Mouse (Mus musculus) stomach, postnatal 0 days (tissue): ENCODE measurements around the gene Slc47a2. TPM values are rescaled to one million over a fixed set of nuclear protein-coding genes. Genes with fewer than 3 reads are reported as not detected.
A peak's percentile ranks its signal among the peaks of the same experiment; 100 is the strongest.

Source experiments
- ATAC-seq: fragments of 200-750 bp; cut with Nextera tagmentation; 2 replicates; pipeline ENCODE4 v1.8.0; 2017; ENCODE audit not compliant: low FRiP score, low TSS enrichment
- DNase-seq: peaks from one replicate; pipeline ENCODE4 v3.0.0-alpha.2; 2016; ENCODE audit warnings: low spot score
- H3K27ac ChIP-seq: fragments of 300-500 bp; sonication (generic); replicated peaks from 2 replicates; pipeline ENCODE4 v1.5.1; 2014; ENCODE audit warnings: mild to moderate bottlenecking, control low read depth
- H3K27me3 ChIP-seq: fragments of 300-500 bp; sonication (generic); 2 replicates; pipeline ENCODE4 v1.6.1; 2014; ENCODE audit warnings: low read length; ENCODE audit not compliant: control insufficient read depth, insufficient read depth
- H3K36me3 ChIP-seq: fragments of 300-500 bp; sonication (generic); 2 replicates; pipeline ENCODE4 v1.6.1; 2014; ENCODE audit warnings: low read length, mixed read lengths; ENCODE audit not compliant: control insufficient read depth, insufficient read depth
- H3K4me1 ChIP-seq: fragments of 300-500 bp; sonication (generic); replicated peaks from 2 replicates; pipeline ENCODE4 v1.6.1; 2014; ENCODE audit warnings: antibody characterized with exemption; ENCODE audit not compliant: control insufficient read depth, insufficient read depth
- H3K4me2 ChIP-seq: fragments of 300-500 bp; sonication (generic); replicated peaks from 2 replicates; pipeline ENCODE4 v1.6.1; 2014; ENCODE audit warnings: low read depth, mild to moderate bottlenecking, control low read depth, moderate library complexity
- H3K4me3 ChIP-seq: fragments of 300-500 bp; sonication (generic); 2 replicates; pipeline ENCODE4 v1.5.1; 2014; ENCODE audit warnings: low read depth, low read length, control low read depth
- H3K9ac ChIP-seq: fragments of 300-500 bp; sonication (generic); 2 replicates; pipeline ENCODE4 v1.6.1; 2014; ENCODE audit warnings: mild to moderate bottlenecking, low read length, control low read depth, mixed read lengths
- H3K9me3 ChIP-seq: fragments of 300-500 bp; sonication (generic); 2 replicates; pipeline ENCODE4 v1.6.1; 2016; ENCODE audit warnings: low read length; ENCODE audit not compliant: control insufficient read depth
- CTCF ChIP-seq: IDR thresholded peaks from 2 replicates; pipeline ENCODE4 v1.5.1; 2016; ENCODE audit warnings: antibody characterized with exemption, low read depth, mild to moderate bottlenecking, moderate library complexity
- EP300 ChIP-seq: optimal IDR thresholded peaks from 2 replicates; pipeline ENCODE3; 2016; ENCODE audit warnings: antibody characterized with exemption
- WGBS: fragments of 180-500 bp; shearing (Covaris S2); extraction: QIAGEN DNeasy Blood & Tissue Kit; methylation state at CpG from one replicate; pipeline ENCODE4 v1.1.7; 2014; 5-methylcytosine and 5-hydroxymethylcytosine counted together
- polyA plus RNA-seq: library from polyadenylated mRNA; unstranded; fragments of >200 nt; fragmentation: Nextera tagmentation; extraction: Ambion mirVana; gene quantifications from 2 replicates; pipeline ENCODE4 v1.2.1, GENCODE M21; 2015

Gene Slc47a2
- polyA plus RNA-seq, 1 experiment from 2014 or later: 0.29 TPM

DNA sequence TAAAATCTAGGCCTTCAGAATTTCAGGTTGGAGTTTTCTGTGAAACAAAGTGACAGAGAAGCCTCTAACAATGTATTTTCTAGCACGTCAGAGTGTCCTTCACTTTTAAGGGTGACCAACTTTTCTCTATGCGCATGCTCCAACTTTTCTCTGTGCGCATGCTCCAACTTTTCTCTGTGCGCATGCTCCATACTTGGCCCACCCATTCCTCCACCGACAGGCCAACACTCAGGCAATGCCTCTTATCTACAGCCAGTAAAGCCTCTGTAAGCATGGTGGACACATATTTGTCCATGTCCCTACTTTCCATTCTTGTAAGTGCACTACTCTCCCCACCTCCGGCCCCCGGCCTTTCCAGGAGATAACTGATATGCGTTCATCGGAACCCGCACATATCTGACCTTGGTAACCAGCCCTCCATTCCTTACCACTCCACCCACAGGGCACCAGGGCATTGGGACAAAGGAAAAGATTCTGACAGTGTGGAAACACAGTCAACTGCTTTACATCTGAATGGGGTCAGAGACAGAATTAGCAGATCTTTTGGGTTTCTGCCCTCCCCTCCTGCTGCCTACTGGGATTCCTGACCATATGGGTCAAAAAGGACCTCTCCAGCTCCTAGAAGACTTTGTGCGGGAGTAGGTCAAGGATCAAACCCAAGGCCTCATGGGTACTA lies 19.0 kb upstream of the Slc47a2 start:
- Histone ChIP-seq H3K9ac (no peak overlapping the region), H3K9me3 (no peaks in the 10 kb centered on the region), H3K27ac (no peak overlapping the region), H3K4me3 (no peak overlapping the region), H3K27me3 (no peaks in the 10 kb centered on the region), H3K4me1 (no peaks in the 10 kb centered on the region), H3K4me2 (no peak overlapping the region), H3K36me3 (no peaks in the 10 kb centered on the region)
- DNase-seq: no peak
- 84% methylated on average over 11 of the region's 11 CpGs for WGBS
- ATAC-seq: no peak
- TF ChIP-seq EP300 (no peak), CTCF (no peak)

DNA sequence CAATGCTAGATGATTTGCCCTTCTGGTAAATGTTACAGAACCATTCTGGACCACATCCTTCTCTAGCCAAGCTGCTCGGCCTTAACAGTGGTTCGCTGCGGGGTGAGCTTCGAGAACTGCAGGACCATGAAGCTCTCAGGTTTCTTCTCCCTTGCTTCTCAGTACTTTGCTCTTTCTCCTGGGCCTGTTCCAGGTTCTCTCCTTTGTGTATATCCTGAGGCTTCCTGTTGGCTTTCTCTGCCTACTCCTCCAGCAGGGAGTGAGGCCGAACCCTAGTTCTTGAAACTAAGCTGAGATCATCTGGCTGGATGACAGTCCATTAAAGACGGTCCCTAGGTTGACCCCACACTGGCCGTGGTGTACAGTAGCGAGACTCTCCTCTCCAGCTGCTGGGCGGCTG lies 13.9 kb upstream of the Slc47a2 start:
- DNase-seq (no peak), ATAC-seq (no peak)
- Histone ChIP-seq H3K4me3 (no peak overlapping the region), H3K27me3 (no peaks in the 10 kb centered on the region), H3K27ac (no peak overlapping the region), H3K4me2 (no peak overlapping the region), H3K36me3 (no peaks in the 10 kb centered on the region), H3K4me1 (no peaks in the 10 kb centered on the region), H3K9ac (no peak overlapping the region), H3K9me3 (no peaks in the 10 kb centered on the region)
- WGBS: 65% methylated on average over 9 of the region's 9 CpGs
- TF ChIP-seq EP300 (no peak), CTCF (no peak)

DNA sequence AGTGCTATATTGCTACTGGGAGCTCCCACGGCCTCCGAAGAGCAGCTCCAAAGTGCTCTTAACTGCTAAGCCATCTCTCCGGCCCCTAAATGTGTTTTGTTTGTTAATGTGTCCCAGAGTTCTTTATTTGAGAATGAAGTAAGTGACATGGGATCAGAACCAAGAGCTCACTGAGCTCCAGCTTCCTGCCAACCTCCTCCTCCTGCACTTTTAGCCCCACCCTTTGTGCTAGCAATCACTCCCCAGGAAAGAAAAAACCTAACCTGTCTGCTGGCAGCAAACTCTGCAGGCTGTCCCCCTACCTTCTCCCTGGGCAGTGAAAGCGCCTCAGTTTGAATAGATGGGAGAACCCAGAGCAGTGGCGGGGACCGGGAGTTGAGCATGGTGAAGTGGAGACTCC lies 13.5 kb upstream of the Slc47a2 start:
- H3K9me3 ChIP-seq: no peaks in the 10 kb centered on the region
- H3K4me2 ChIP-seq: no peak overlapping the region
- H3K4me1 ChIP-seq: no peaks in the 10 kb centered on the region
- H3K27me3 ChIP-seq: no peaks in the 10 kb centered on the region
- 59% methylated on average over 6 of the region's 6 CpGs for WGBS
- no peaks in the 10 kb centered on the region for H3K36me3 ChIP-seq
- 0 out of 2 replicates have a peak overlapping the region, but pooled peaks have one; percentile 35 for H3K9ac ChIP-seq
- no peak for DNase-seq
- H3K27ac ChIP-seq: no peak overlapping the region
- no peak for ATAC-seq
- TF ChIP-seq EP300 (no peak), CTCF (no peak)
- H3K4me3 ChIP-seq: no peak overlapping the region

DNA sequence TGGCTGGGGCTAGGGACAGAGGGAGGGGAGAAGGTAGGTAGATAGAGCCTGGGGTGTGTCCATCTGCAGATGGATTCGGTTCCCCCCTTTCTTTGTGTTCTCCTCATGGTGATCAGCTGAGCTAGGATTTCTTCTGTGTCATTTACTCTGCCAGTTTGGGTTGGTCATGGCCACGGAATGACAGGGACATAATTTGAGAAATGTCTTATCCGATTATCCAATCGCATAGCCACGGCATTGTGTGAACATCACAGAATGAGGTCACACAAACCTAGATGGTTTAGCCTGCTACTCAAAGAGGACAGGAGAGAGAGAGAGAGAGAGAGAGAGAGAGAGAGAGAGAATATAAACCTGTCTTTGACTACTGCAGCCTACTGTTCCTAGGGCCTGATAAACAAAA lies 12.7 kb upstream of the Slc47a2 start:
- H3K4me3 ChIP-seq: no peak overlapping the region
- H3K27me3 ChIP-seq: no peaks in the 10 kb centered on the region
- DNase-seq (no peak), ATAC-seq (no peak)
- no peaks in the 10 kb centered on the region for H3K4me1 ChIP-seq
- no peak overlapping the region for H3K9ac ChIP-seq
- no peaks in the 10 kb centered on the region for H3K9me3 ChIP-seq
- H3K36me3 ChIP-seq: no peaks in the 10 kb centered on the region
- no peak for TF ChIP-seq EP300
- no peak for TF ChIP-seq CTCF
- H3K27ac ChIP-seq: no peak overlapping the region
- no peak overlapping the region for H3K4me2 ChIP-seq
- 83% methylated on average over 5 of the region's 5 CpGs for WGBS

DNA sequence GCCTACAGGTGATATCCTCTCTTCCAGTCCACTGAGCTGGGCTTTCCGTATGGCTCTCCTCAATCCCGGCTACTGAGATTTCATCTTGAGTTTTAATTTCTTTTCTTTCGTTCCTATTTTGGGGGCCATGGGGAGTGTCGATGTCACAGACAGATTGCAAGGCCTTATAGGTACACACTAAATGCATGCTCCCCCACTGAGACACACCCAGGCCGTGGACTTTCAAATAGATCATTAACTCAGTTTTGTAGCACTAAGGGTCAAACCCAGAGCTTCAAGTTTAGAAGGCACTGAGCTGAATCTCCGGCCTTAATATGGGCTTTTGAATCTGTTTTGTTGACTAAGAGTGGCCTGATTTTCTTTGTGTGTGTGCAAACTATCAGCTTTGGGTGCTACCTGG lies 11.7 kb upstream of the Slc47a2 start:
- 64% methylated on average over 6 of the region's 6 CpGs for whole genome bisulfite sequencing
- no peak overlapping the region for H3K27ac ChIP-seq

DNA sequence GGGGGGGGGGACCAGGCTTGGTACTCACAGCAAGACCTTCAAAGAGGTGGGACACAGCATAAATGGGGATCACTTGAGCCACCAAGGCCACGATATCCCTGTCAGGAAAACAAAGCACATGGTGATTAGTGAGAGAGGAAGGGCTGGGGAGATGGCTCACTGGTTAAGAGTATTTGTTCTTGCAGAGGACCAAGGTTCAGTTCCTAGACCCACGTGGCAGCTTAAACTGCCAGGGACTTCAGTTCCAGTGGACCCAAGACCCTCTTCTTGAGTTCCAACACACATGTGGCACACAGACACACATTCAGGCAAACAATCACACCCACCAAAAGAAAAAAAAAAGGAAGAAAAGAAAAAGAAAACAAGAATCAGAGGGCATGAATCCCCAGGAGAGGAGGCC lies 10.4 kb upstream of the Slc47a2 start:
- no peaks in the 10 kb centered on the region for H3K36me3 ChIP-seq
- no peak for DNase-seq
- H3K9me3 ChIP-seq: no peaks in the 10 kb centered on the region
- 68% methylated on average over 2 of the region's 2 CpGs for WGBS
- no peak for TF ChIP-seq EP300
- no peak for TF ChIP-seq CTCF
- H3K27ac ChIP-seq: no peak overlapping the region
- no peak overlapping the region for H3K9ac ChIP-seq
- H3K4me3 ChIP-seq: no peak overlapping the region
- ATAC-seq: no peak
- H3K4me1 ChIP-seq: no peaks in the 10 kb centered on the region
- no peak overlapping the region for H3K4me2 ChIP-seq
- H3K27me3 ChIP-seq: no peaks in the 10 kb centered on the region

More for the DNA sequence above, 11.7 kb upstream of the Slc47a2 start:
- no peaks in the 10 kb centered on the region for H3K36me3 ChIP-seq
- H3K4me1 ChIP-seq: no peaks in the 10 kb centered on the region
- DNase-seq (no peak), ATAC-seq (no peak)
- H3K4me3 ChIP-seq: no peak overlapping the region
- no peak overlapping the region for H3K4me2 ChIP-seq
- TF ChIP-seq EP300: no peak
- no peak for TF ChIP-seq CTCF
- H3K9me3 ChIP-seq: no peaks in the 10 kb centered on the region
- H3K27me3 ChIP-seq: no peaks in the 10 kb centered on the region
- no peak overlapping the region for H3K9ac ChIP-seq
